In the genomic region with DNA sequence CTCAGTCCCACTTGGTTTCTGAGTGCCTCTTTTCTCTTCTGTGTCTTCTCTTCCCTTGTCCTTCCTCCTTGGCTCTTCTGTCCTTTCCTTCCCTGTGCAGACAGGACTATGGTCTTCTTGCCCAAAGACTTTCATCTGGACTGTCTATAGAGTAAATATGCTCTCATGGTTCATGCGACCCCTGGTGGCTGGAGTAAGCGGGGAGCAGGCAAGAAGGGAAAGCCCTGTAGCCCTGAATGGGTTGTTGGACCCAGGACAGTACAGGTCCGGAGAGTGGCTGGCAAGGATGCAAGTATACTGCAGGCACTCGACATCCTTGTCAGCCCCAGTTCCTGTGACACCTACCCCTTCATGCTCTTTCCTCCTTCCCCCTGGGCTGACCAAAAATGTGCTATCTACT, we compare ENCODE assay signal across 8 mouse cellular contexts. TPM values are rescaled to one million over a fixed set of nuclear protein-coding genes. Genes with fewer than 3 reads are reported as not detected.
DNase-seq lines count a peak whose midpoint lies in the region; ATAC-seq and TF ChIP-seq lines count a peak whose summit lies in the region.

No protein-coding gene starts in this region.

- no peaks in the 10 kb centered on the region for H3K4me1 ChIP-seq in heart, embryonic 11.5 days (ENCODE audit: control insufficient read depth, insufficient read depth, low read length)
- no peaks in the 10 kb centered on the region for H3K4me1 ChIP-seq in embryonic facial prominence, embryonic 15.5 days
- H3K4me1 ChIP-seq in hindbrain, postnatal 0 days (ENCODE audit: insufficient read depth, low read length): no peaks in the 10 kb centered on the region
- H3K4me1 ChIP-seq in midbrain, embryonic 11.5 days (ENCODE audit: control insufficient read depth, insufficient read depth, low read length): no peaks in the 10 kb centered on the region

- H3K9ac ChIP-seq in heart, embryonic 11.5 days (ENCODE audit: low read depth, low read length): no peak overlapping the region
- no peak overlapping the region for H3K9ac ChIP-seq in embryonic facial prominence, embryonic 15.5 days
- H3K9ac ChIP-seq in hindbrain, postnatal 0 days (replicated peaks; ENCODE audit: low read length): no peak overlapping the region
- H3K9ac ChIP-seq in midbrain, embryonic 11.5 days (ENCODE audit: low read length): no peak overlapping the region

- peaks cover 33% of the 10 kb centered on the region for H3K36me3 ChIP-seq in heart, embryonic 11.5 days (ENCODE audit: control insufficient read depth, insufficient read depth, low read length)
- peaks cover 56% of the 10 kb centered on the region for H3K36me3 ChIP-seq in embryonic facial prominence, embryonic 15.5 days
- peaks cover 37% of the 10 kb centered on the region for H3K36me3 ChIP-seq in hindbrain, postnatal 0 days (ENCODE audit: insufficient read depth, low read length)
- peaks cover 22% of the 10 kb centered on the region for H3K36me3 ChIP-seq in midbrain, embryonic 11.5 days (ENCODE audit: control insufficient read depth, insufficient read depth, low read length)

- no peaks in the 10 kb centered on the region for H3K9me3 ChIP-seq in heart, embryonic 11.5 days (replicated peaks; ENCODE audit: control insufficient read depth, low read length)
- H3K9me3 ChIP-seq in embryonic facial prominence, embryonic 15.5 days (replicated peaks): no peaks in the 10 kb centered on the region
- H3K9me3 ChIP-seq in hindbrain, postnatal 0 days (ENCODE audit: low read length): no peaks in the 10 kb centered on the region
- H3K9me3 ChIP-seq in midbrain, embryonic 11.5 days (ENCODE audit: control insufficient read depth, low read length): no peaks in the 10 kb centered on the region

- no peak overlapping the region for H3K27ac ChIP-seq in heart, embryonic 11.5 days (ENCODE audit: low read depth, low read length)
- no peak overlapping the region for H3K27ac ChIP-seq in embryonic facial prominence, embryonic 15.5 days (replicated peaks)
- H3K27ac ChIP-seq in hindbrain, postnatal 0 days: no peak overlapping the region
- no peak overlapping the region for H3K27ac ChIP-seq in midbrain, embryonic 11.5 days (ENCODE audit: low read depth, low read length)

- no peak overlapping the region for H3K4me3 ChIP-seq in heart, embryonic 11.5 days (ENCODE audit: low read depth, low read length)
- no peak overlapping the region for H3K4me3 ChIP-seq in embryonic facial prominence, embryonic 15.5 days (replicated peaks)
- no peak overlapping the region for H3K4me3 ChIP-seq in hindbrain, postnatal 0 days (ENCODE audit: low read length)
- H3K4me3 ChIP-seq in midbrain, embryonic 11.5 days (ENCODE audit: low read depth, low read length): no peak overlapping the region

- ATAC-seq in heart, embryonic 11.5 days (replicated peaks; ENCODE audit: insufficient number of reproducible peaks, low FRiP score, low TSS enrichment): no peak; the same call in 1 of the 2 replicates
- peak; percentile 31; the same call in 1 of the 2 replicates for ATAC-seq in embryonic facial prominence, embryonic 15.5 days (ENCODE audit: insufficient number of reproducible peaks, low FRiP score, low TSS enrichment, low read depth)
- ATAC-seq in hindbrain, postnatal 0 days: peak; percentile 66
- ATAC-seq in midbrain, embryonic 11.5 days (ENCODE audit: low FRiP score): peak; percentile 55; the same call in 1 of the 2 replicates

- TF ChIP-seq CTCF in hindbrain, postnatal 0 days (IDR thresholded peaks at IDR 0.05; ENCODE audit: low read depth): peak; percentile 90

- intact Hi-C loops in left cerebral cortex, postnatal 4 days (cut with DNase I): loop anchor here (10.0 kb wide), 1 partner anchor 267 kb away; no protein-coding TSS in a partner anchor

- H3K27me3 ChIP-seq in heart, embryonic 11.5 days (ENCODE audit: control insufficient read depth, insufficient read depth, low read length): no peaks in the 10 kb centered on the region
- no peaks in the 10 kb centered on the region for H3K27me3 ChIP-seq in embryonic facial prominence, embryonic 15.5 days
- no peaks in the 10 kb centered on the region for H3K27me3 ChIP-seq in hindbrain, postnatal 0 days (ENCODE audit: insufficient read depth, low read length)
- no peaks in the 10 kb centered on the region for H3K27me3 ChIP-seq in midbrain, embryonic 11.5 days (ENCODE audit: control insufficient read depth, insufficient read depth, low read length)

- DNase-seq in heart, adult 11 months: peak; percentile 93
- peak; percentile 88 for DNase-seq in adrenal gland, postnatal 14 days
- peak; percentile 82 for DNase-seq in hindbrain, postnatal 0 days (ENCODE audit: low spot score)
- peak; percentile 77 for DNase-seq in left cerebral cortex, postnatal 4 days
- peak; percentile 93 for DNase-seq in midbrain, embryonic 11.5 days (ENCODE audit: low spot score, missing footprints)
- peak; percentile 55 to 74 for DNase-seq in spleen, postnatal 14 days (ENCODE audit: low spot score in 2 of 2)

- 47% methylated on average over 4 of the region's 4 CpGs for WGBS in heart, embryonic 11.5 days (ENCODE audit: insufficient replicate concordance)
- WGBS in embryonic facial prominence, embryonic 15.5 days: 40% methylated on average over 4 of the region's 4 CpGs
- 32% methylated on average over 4 of the region's 4 CpGs for WGBS in hindbrain, postnatal 0 days
- 40% methylated on average over 4 of the region's 4 CpGs for WGBS in midbrain, embryonic 11.5 days

- no peak overlapping the region for H3K4me2 ChIP-seq in heart, embryonic 11.5 days
- no peak overlapping the region for H3K4me2 ChIP-seq in embryonic facial prominence, embryonic 15.5 days (replicated peaks)
- no peak overlapping the region for H3K4me2 ChIP-seq in hindbrain, postnatal 0 days (ENCODE audit: low read depth, low read length)
- no peak overlapping the region for H3K4me2 ChIP-seq in midbrain, embryonic 11.5 days

RNA-seq across cellular contexts. Expression of a gene that starts 5.2 kb away (rescaled TPM):
- 31.1 and 31.5 TPM in 2 replicates for polyA plus RNA-seq in heart, embryonic 11.5 days (2014; fragmentation: Nextera tagmentation; extraction: Ambion mirVana)
- 20.0 and 29.9 TPM in 2 replicates for total RNA-seq in adrenal gland, postnatal 14 days (2021)
- polyA plus RNA-seq in embryonic facial prominence, embryonic 15.5 days (2015; fragmentation: Nextera tagmentation; extraction: Ambion mirVana): 17.3 and 19.8 TPM in 2 replicates
- total RNA-seq in hindbrain, postnatal 0 days (2014; rRNA removed): 72.7 and 93.9 TPM in 2 replicates
- 40.2 and 40.3 TPM in 2 replicates for polyA plus RNA-seq in hindbrain, postnatal 0 days (2015; fragmentation: Nextera tagmentation; extraction: Ambion mirVana)
- 10 to 100 TPM; 41.5 to 44.9 TPM for total RNA-seq in left cerebral cortex, postnatal 4 days (2021)
- polyA plus RNA-seq in midbrain, embryonic 11.5 days (2014; fragmentation: Nextera tagmentation; extraction: Ambion mirVana): 20.8 and 21.1 TPM in 2 replicates

RNA-seq across cellular contexts. Expression of a gene that starts 12.2 kb away (rescaled TPM):
- polyA plus RNA-seq in heart, embryonic 11.5 days (2014; fragmentation: Nextera tagmentation; extraction: Ambion mirVana): 18.2 and 19.4 TPM in 2 replicates
- 122 and 133 TPM in 2 replicates for total RNA-seq in adrenal gland, postnatal 14 days (2021)
- polyA plus RNA-seq in embryonic facial prominence, embryonic 15.5 days (2015; fragmentation: Nextera tagmentation; extraction: Ambion mirVana): 31.0 and 31.1 TPM in 2 replicates
- 60.6 and 95.7 TPM in 2 replicates for total RNA-seq in hindbrain, postnatal 0 days (2014; rRNA removed)
- 15.5 and 17.4 TPM in 2 replicates for polyA plus RNA-seq in hindbrain, postnatal 0 days (2015; fragmentation: Nextera tagmentation; extraction: Ambion mirVana)
- 10 to 100 TPM; 87.2 to 90.0 TPM for total RNA-seq in left cerebral cortex, postnatal 4 days (2021)
- polyA plus RNA-seq in midbrain, embryonic 11.5 days (2014; fragmentation: Nextera tagmentation; extraction: Ambion mirVana): 28.1 and 30.1 TPM in 2 replicates

RNA-seq across cellular contexts. Expression of a gene that starts 15.5 kb away (rescaled TPM):
- polyA plus RNA-seq in heart, embryonic 11.5 days (2014; fragmentation: Nextera tagmentation; extraction: Ambion mirVana): 1,538 and 1,582 TPM in 2 replicates
- 1,105 and 1,276 TPM in 2 replicates for total RNA-seq in adrenal gland, postnatal 14 days (2021)
- 1,806 and 1,877 TPM in 2 replicates for polyA plus RNA-seq in embryonic facial prominence, embryonic 15.5 days (2015; fragmentation: Nextera tagmentation; extraction: Ambion mirVana)
- 190 and 229 TPM in 2 replicates for total RNA-seq in hindbrain, postnatal 0 days (2014; rRNA removed)
- polyA plus RNA-seq in hindbrain, postnatal 0 days (2015; fragmentation: Nextera tagmentation; extraction: Ambion mirVana): 1,650 and 1,709 TPM in 2 replicates
- total RNA-seq in left cerebral cortex, postnatal 4 days (2021): 1,000 to 10,000 TPM in 1 of 2 experiments, 100 to 1,000 TPM in 1; 978 to 1,068 TPM
- polyA plus RNA-seq in midbrain, embryonic 11.5 days (2014; fragmentation: Nextera tagmentation; extraction: Ambion mirVana): 1,710 and 1,826 TPM in 2 replicates

RNA-seq across cellular contexts. Expression of a gene that starts 15.9 kb away (rescaled TPM):
- 76.8 and 79.1 TPM in 2 replicates for polyA plus RNA-seq in heart, embryonic 11.5 days (2014; fragmentation: Nextera tagmentation; extraction: Ambion mirVana)
- total RNA-seq in adrenal gland, postnatal 14 days (2021): 60.4 and 66.1 TPM in 2 replicates
- 137 and 138 TPM in 2 replicates for polyA plus RNA-seq in embryonic facial prominence, embryonic 15.5 days (2015; fragmentation: Nextera tagmentation; extraction: Ambion mirVana)
- 108 and 120 TPM in 2 replicates for total RNA-seq in hindbrain, postnatal 0 days (2014; rRNA removed)
- 293 and 307 TPM in 2 replicates for polyA plus RNA-seq in hindbrain, postnatal 0 days (2015; fragmentation: Nextera tagmentation; extraction: Ambion mirVana)
- 100 to 1,000 TPM; 126 to 129 TPM for total RNA-seq in left cerebral cortex, postnatal 4 days (2021)
- 225 and 239 TPM in 2 replicates for polyA plus RNA-seq in midbrain, embryonic 11.5 days (2014; fragmentation: Nextera tagmentation; extraction: Ambion mirVana)

RNA-seq across cellular contexts. Expression of a gene that starts 26.9 kb away (rescaled TPM):
- polyA plus RNA-seq in heart, embryonic 11.5 days (2014; fragmentation: Nextera tagmentation; extraction: Ambion mirVana): 21.8 and 25.4 TPM in 2 replicates
- 17.1 and 21.5 TPM in 2 replicates for total RNA-seq in adrenal gland, postnatal 14 days (2021)
- polyA plus RNA-seq in embryonic facial prominence, embryonic 15.5 days (2015; fragmentation: Nextera tagmentation; extraction: Ambion mirVana): 28.1 and 30.5 TPM in 2 replicates
- 14.7 and 23.6 TPM in 2 replicates for total RNA-seq in hindbrain, postnatal 0 days (2014; rRNA removed)
- 26.0 and 31.1 TPM in 2 replicates for polyA plus RNA-seq in hindbrain, postnatal 0 days (2015; fragmentation: Nextera tagmentation; extraction: Ambion mirVana)
- total RNA-seq in left cerebral cortex, postnatal 4 days (2021): 10 to 100 TPM; 21.6 to 23.4 TPM
- 24.2 and 31.9 TPM in 2 replicates for polyA plus RNA-seq in midbrain, embryonic 11.5 days (2014; fragmentation: Nextera tagmentation; extraction: Ambion mirVana)
